Mouse (Mus musculus) heart, adult 2 months (tissue): ENCODE results near the gene Eml6.
"Not testable (repeated sequence)": the region's sequence is repeated elsewhere in the genome, so short reads cannot be mapped to it uniquely, and the experiment has no call there.

Experiments used
- CTCF ChIP-seq: fragments of 200-600 bp; IDR thresholded peaks from 2 replicates; pipeline ENCODE4 v1.8.1; 2022; ENCODE audit warnings: antibody characterized with exemption, mild to moderate bottlenecking, moderate library complexity
- EP300 ChIP-seq: fragments of 200-500 bp; IDR thresholded peaks from 2 replicates; pipeline ENCODE4 v1.6.1; 2011; ENCODE audit warnings: low read depth, low read length, control low read depth; ENCODE audit not compliant: insufficient read depth
- POLR2A ChIP-seq: fragments of 200-500 bp; IDR thresholded peaks from 2 replicates; pipeline ENCODE4 v1.6.1; 2011; ENCODE audit warnings: mild to moderate bottlenecking, low read depth, low read length, control low read depth; ENCODE audit not compliant: insufficient read depth

DNA sequence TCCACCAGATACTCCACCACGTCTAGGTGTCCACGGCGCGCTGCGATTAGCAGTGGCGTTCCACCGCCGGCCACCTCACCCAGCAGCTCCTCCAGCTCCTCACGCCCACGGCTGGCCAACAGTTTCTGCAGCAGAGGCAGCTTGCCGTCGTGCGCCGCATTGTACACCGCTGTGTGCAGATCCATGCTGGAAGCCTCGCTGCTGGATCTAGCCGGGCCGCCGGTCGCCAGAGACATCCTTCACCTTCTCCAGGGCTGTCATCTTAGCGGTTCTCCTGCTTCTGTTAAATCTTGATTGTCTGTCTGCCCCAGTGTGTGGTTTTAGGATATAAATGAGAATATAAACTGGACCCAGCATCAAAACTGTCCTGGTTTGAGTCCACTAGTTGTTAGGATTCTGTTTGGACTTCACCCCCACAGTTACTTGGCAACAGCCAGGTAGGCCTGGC lies 200.5 kb downstream of the Eml6 start, which contains the start of gene 4931440F15Rik:
- TF ChIP-seq POLR2A, CTCF, EP300: not testable (repeated sequence)
